Comparison of ENCODE assay signal across 8 mouse cellular contexts in the genomic region with DNA sequence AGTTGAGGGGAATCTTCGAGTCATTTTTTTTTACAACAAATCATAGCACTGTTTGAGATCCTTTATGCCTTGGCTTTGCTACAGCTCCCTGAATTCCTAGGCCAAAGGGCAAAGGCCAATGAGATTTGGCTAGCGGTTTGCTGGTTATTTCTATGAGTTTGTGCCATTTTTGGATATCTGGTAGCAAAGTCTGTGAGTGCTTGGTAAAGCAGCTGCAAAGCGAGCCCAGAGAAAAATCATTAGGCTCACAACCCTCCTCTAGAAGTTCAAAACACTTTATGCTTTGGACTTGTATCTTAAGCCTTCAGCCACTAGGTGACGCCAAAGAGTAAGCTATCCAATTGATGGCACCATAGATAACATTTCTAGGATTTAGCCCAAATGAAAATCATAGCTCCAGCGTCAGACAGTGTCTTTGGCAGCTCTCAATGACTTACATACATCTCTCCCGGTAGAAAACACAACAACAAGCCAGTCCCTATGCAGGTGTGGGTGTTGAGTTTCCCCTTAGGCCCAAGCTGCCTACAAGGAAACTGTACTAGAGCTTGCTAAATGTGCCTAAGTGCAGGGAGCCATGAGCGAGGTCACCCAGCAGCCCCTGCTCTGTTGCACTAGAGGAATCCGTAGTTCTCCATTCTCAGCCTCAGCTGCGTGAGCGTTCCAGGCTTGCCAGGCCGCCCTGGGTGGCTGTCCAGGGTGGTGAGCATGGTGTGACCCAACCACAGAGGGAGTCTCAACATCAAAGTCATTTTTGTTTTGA.
A peak's percentile ranks its signal among the peaks of the same experiment; 100 is the strongest.
DNase-seq lines count a peak whose midpoint lies in the region; ATAC-seq and TF ChIP-seq lines count a peak whose summit lies in the region.

No protein-coding gene starts in this region.

- no peak for TF ChIP-seq CTCF in thymus, adult 2 months (IDR thresholded peaks at IDR 0.05; ENCODE audit: borderline replicate concordance, control insufficient read depth, extremely low read depth, insufficient read depth, low read length, poor library complexity)

- no peak overlapping the region for H3K9ac ChIP-seq in hindbrain, embryonic 15.5 days

- no peak overlapping the region for H3K27ac ChIP-seq in hindbrain, embryonic 15.5 days (replicated peaks)
- no peak overlapping the region for H3K27ac ChIP-seq in thymus, adult 2 months (ENCODE audit: control insufficient read depth, insufficient read depth, low read length)

- intact Hi-C loops in left cerebral cortex, postnatal 4 days (cut with DNase I) = loop anchor here (5.0 kb wide), 3 partner anchors 265 to 415 kb away; no protein-coding TSS in a partner anchor

- no peaks in the 10 kb centered on the region for H3K27me3 ChIP-seq in hindbrain, embryonic 15.5 days
- no peaks in the 10 kb centered on the region for H3K27me3 ChIP-seq in thymus, adult 2 months (ENCODE audit: control insufficient read depth, insufficient read depth, low read length)

- no peaks in the 10 kb centered on the region for H3K36me3 ChIP-seq in hindbrain, embryonic 15.5 days
- H3K36me3 ChIP-seq in thymus, adult 2 months (ENCODE audit: control insufficient read depth, insufficient read depth, low read length) = no peaks in the 10 kb centered on the region

- H3K9me3 ChIP-seq in hindbrain, embryonic 15.5 days = no peaks in the 10 kb centered on the region

- no peak overlapping the region for H3K4me3 ChIP-seq in hindbrain, embryonic 15.5 days
- no peak overlapping the region for H3K4me3 ChIP-seq in thymus, adult 2 months (ENCODE audit: control insufficient read depth, insufficient read depth, low read length)

- H3K4me1 ChIP-seq in hindbrain, embryonic 15.5 days (replicated peaks) = peaks cover 6% of the 10 kb centered on the region; the same call in 1 of the 2 replicates
- no peaks in the 10 kb centered on the region for H3K4me1 ChIP-seq in thymus, adult 2 months (replicated peaks; ENCODE audit: control insufficient read depth, insufficient read depth, low read length)

- 38% methylated on average over 11 of the region's 11 CpGs for WGBS in hindbrain, embryonic 15.5 days
- WGBS in thymus, adult 2 months = 41% methylated on average over 11 of the region's 11 CpGs

- ATAC-seq in hindbrain, embryonic 15.5 days (ENCODE audit: low FRiP score, low read depth) = peak; percentile 61; the same call in 1 of the 2 replicates

- no peak for TF ChIP-seq POLR2A in thymus, adult 2 months (IDR thresholded peaks at IDR 0.05; ENCODE audit: control insufficient read depth, extremely low read depth, insufficient read depth, low read length, poor library complexity)

- no peak overlapping the region for H3K4me2 ChIP-seq in hindbrain, embryonic 15.5 days

- DNase-seq in kidney, adult 9 months = peak; percentile 51
- no peak for DNase-seq in kidney, adult 11 months
- peak; percentile 44 for DNase-seq in adipocyte (ENCODE audit: low spot score)
- peak; percentile 85 for DNase-seq in embryo, embryonic 10.5 days (ENCODE audit: low spot score)
- peak; percentile 56 for DNase-seq in left cerebral cortex, postnatal 4 days
- DNase-seq in right cerebral cortex, adult 2 months (ENCODE audit: low spot score in 2 of 2) = peak; percentile 82 to 87
- DNase-seq in thymus, adult 2 months = no peak

Comparison
In these comparisons a context has a peak if more than half of its experiments do, and no peak if none do; other contexts are left out.
1. DNase-seq: peak in kidney, adult 9 months (single experiment), adipocyte (single experiment), embryo, embryonic 10.5 days (single experiment), left cerebral cortex, postnatal 4 days (single experiment) and right cerebral cortex, adult 2 months (2 of 2); none in kidney, adult 11 months (single experiment) and thymus, adult 2 months (single experiment).